Mouse (Mus musculus): Measurements from ENCODE around the gene Rhox8.

- no peak for TF ChIP-seq GATA1 (IDR thresholded peaks at IDR 0.05; ENCODE audit: borderline replicate concordance, low read length)
- TF ChIP-seq FLI1 (IDR thresholded peaks at IDR 0.05; ENCODE audit: low read length) = no peak
Measured at GRCm38 (mm10) chrX:37878844-37879243, at the start of gene Rhox8.
